Mouse (Mus musculus) liver, embryonic 14.5 days (tissue): Measurements from ENCODE around the gene Mtus2. TPM values are rescaled to one million over a fixed set of nuclear protein-coding genes. Genes with fewer than 3 reads are reported as not detected.

Experiments
- ATAC-seq: fragments of 200-750 bp; cut with Nextera tagmentation; 2 replicates; pipeline ENCODE4 v1.8.0; 2017; ENCODE audit warnings: moderate number of reproducible peaks, mild to moderate bottlenecking, moderate library complexity; ENCODE audit not compliant: insufficient read depth
- DNase-seq, 3 experiments: peaks; one replicate each; pipeline ENCODE4 v3.0.0-alpha.2; 2012 to 2013; ENCODE audit warnings: low read depth in 3 of 3, low spot score in 3 of 3
- H3K27ac ChIP-seq: fragments of 300-500 bp; sonication (generic); 2 replicates; pipeline ENCODE4 v1.5.1; 2014; ENCODE audit warnings: moderate library complexity, mild to moderate bottlenecking, control low read depth, inconsistent platforms
- H3K27me3 ChIP-seq: fragments of 300-500 bp; sonication (generic); 2 replicates; pipeline ENCODE4 v1.6.1; 2014; ENCODE audit warnings: mild to moderate bottlenecking, low read length, moderate library complexity; ENCODE audit not compliant: control insufficient read depth, insufficient read depth
- H3K36me3 ChIP-seq: fragments of 300-500 bp; sonication (generic); replicated peaks from 2 replicates; pipeline ENCODE4 v1.6.1; 2014; ENCODE audit warnings: low read depth; ENCODE audit not compliant: control insufficient read depth, insufficient read depth
- H3K4me1 ChIP-seq, 2 experiments: fragments of 200-500 bp in 1 of 2; fragments of 300-500 bp in 1 of 2; sonication (generic) in 1 of 2; replicated peaks; 2 replicates each; pipeline ENCODE4 v1.6.1; 2012 to 2014; ENCODE audit warnings: antibody characterized with exemption in 1 of 2, inconsistent platforms in 1 of 2, low read length in 1 of 2; ENCODE audit not compliant: control insufficient read depth in 2 of 2, insufficient read depth in 2 of 2
- H3K4me2 ChIP-seq: fragments of 300-500 bp; sonication (generic); 2 replicates; pipeline ENCODE4 v1.6.1; 2014; ENCODE audit warnings: low read depth, mild to moderate bottlenecking, control low read depth, moderate library complexity
- H3K4me3 ChIP-seq, 2 experiments: fragments of 200-500 bp in 1 of 2; fragments of 300-500 bp in 1 of 2; sonication (generic) in 1 of 2; 2 replicates each; pipeline ENCODE4 v1.5.1; 2012 to 2014; ENCODE audit warnings: low read depth in 2 of 2, low read length in 2 of 2, mild to moderate bottlenecking in 2 of 2, control low read depth in 1 of 2, inconsistent platforms in 1 of 2, moderate library complexity in 1 of 2; ENCODE audit not compliant: insufficient read depth in 1 of 2
- H3K9ac ChIP-seq: fragments of 300-500 bp; sonication (generic); replicated peaks from 2 replicates; pipeline ENCODE4 v1.6.1; 2014; ENCODE audit warnings: mild to moderate bottlenecking, control low read depth, moderate library complexity
- H3K9me3 ChIP-seq: fragments of 300-500 bp; sonication (generic); 2 replicates; pipeline ENCODE4 v1.6.1; 2016; ENCODE audit warnings: low read length, mixed read lengths; ENCODE audit not compliant: control insufficient read depth
- CTCF ChIP-seq: IDR thresholded peaks from 2 replicates; pipeline ENCODE4 v1.5.1; 2016; ENCODE audit warnings: antibody characterized with exemption, low read depth, control low read depth
- EP300 ChIP-seq: IDR thresholded peaks from 2 replicates; pipeline ENCODE4 v1.6.1; 2016; ENCODE audit warnings: antibody characterized with exemption, low read depth
- WGBS: fragments of 180-500 bp; shearing (Covaris S2); extraction: QIAGEN DNeasy Blood & Tissue Kit; methylation state at CpG from one replicate; pipeline ENCODE4 v1.1.7; 2014; ENCODE audit not compliant: insufficient replicate concordance; 5-methylcytosine and 5-hydroxymethylcytosine counted together
- polyA plus RNA-seq, 2 experiments: library from polyadenylated mRNA; depleted of rRNA in 1 of 2; stranded (reverse) in 1 of 2; unstranded in 1 of 2; fragments of >200 nt; fragmentation: Nextera tagmentation in 1 of 2; extraction: Ambion mirVana in 1 of 2; gene quantifications; 2 replicates each; pipeline versions ENCODE4 v1.2.1 to v1.2.3; 2012 to 2014

Gene Mtus2
- polyA plus RNA-seq, 2 experiments = 0.48 to 0.80 TPM

DNA sequence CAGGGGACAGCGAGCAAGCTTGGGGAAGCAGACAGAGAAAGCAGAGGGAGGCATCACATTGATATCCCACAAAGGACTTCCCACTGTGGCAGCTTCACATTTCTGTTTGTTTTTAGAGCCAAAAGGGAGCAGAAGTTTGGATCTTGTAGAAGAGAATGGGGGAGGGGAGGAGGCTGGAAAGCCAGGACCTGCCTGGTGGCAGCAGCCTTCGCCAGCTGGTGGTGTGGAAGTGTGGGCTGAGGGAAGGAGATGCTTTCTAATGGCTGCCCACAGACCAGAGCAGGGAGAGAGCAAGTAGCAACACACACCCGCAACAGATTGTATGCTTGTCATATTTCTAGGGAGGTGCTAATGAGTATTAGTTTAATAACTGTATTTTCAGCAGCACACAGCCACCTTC, 106.6 kb downstream of the Mtus2 start:
- Histone ChIP-seq H3K4me3 (no peak overlapping the region), H3K27me3 (no peaks in the 10 kb centered on the region), H3K4me1 (no peaks in the 10 kb centered on the region), H3K9me3 (0 out of 2 replicates have a peak, but pooled peaks cover 2% of the 10 kb centered on the region), H3K27ac (no peak overlapping the region), H3K36me3 (no peaks in the 10 kb centered on the region), H3K4me2 (no peak overlapping the region), H3K9ac (no peak overlapping the region)
- no peak for TF ChIP-seq CTCF
- TF ChIP-seq EP300 = no peak
- WGBS = 60% methylated on average over 3 of the region's 3 CpGs
- DNase-seq (no peak), ATAC-seq (no peak)

DNA sequence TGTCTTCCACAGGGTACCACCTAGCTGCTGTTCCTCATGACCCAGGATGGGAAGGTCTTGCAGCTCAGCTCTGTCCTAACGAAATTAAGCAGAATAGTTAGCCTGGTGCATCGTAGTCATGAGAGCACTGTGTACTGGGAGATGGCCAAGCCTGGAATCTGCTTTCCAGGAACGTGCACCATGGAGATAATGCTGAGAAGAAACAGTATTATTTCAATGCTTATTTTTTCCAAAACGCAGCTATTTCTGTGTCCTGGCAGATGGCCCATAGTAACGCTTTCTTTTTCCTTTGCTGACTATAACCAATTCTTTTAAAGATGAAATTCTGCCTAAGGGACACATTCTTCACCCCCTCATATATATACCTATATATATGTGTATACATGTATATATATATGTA, 108.1 kb downstream of the Mtus2 start:
- Histone ChIP-seq H3K27me3 (no peaks in the 10 kb centered on the region), H3K4me3 (no peak overlapping the region), H3K36me3 (no peaks in the 10 kb centered on the region), H3K9ac (no peak overlapping the region), H3K4me1 (no peaks in the 10 kb centered on the region), H3K9me3 (0 out of 2 replicates have a peak, but pooled peaks cover 2% of the 10 kb centered on the region), H3K4me2 (no peak overlapping the region), H3K27ac (no peak overlapping the region)
- no peak for DNase-seq
- ATAC-seq = no peak
- WGBS = 44% methylated on average over 5 of the region's 5 CpGs
- TF ChIP-seq EP300 (no peak), CTCF (no peak)

DNA sequence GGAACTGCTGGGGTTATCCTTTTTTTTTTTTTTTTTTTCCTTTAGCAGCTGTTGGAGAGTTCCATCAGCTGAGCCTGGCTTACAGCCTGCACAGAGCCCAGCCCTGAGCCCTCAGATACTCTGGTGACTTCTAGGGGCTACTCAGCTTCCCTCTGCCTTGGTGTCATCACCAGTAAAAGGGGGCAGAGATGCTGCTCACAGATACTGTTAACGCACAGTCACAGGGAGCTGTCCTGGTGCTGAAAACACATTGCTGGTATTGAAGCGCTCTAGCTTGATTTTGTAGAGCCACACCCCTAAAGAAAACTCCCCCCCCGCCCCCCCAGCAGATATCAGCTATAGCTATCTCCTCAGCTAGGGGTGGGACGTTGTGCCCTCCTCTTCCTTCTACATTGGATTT, 112.8 kb downstream of the Mtus2 start:
- Histone ChIP-seq H3K9ac (no peak overlapping the region), H3K9me3 (no peaks in the 10 kb centered on the region; the same call in none of the 2 replicates), H3K4me3 (no peak overlapping the region), H3K36me3 (no peaks in the 10 kb centered on the region), H3K27me3 (no peaks in the 10 kb centered on the region), H3K4me2 (no peak overlapping the region), H3K27ac (no peak overlapping the region), H3K4me1 (no peaks in the 10 kb centered on the region)
- 17% methylated on average over 4 of the region's 4 CpGs for WGBS
- TF ChIP-seq EP300 = no peak
- no peak for TF ChIP-seq CTCF
- ATAC-seq (no peak), DNase-seq (peak in 1 of 3 experiments; percentile 3)

- H3K4me1 ChIP-seq = no peaks in the 10 kb centered on the region
- DNase-seq (no peak), ATAC-seq (no peak)
- WGBS = 9% methylated on average over 9 of the region's 9 CpGs
- H3K36me3 ChIP-seq = no peaks in the 10 kb centered on the region
- H3K27ac ChIP-seq = no peak overlapping the region
- no peak for TF ChIP-seq EP300
- no peak for TF ChIP-seq CTCF
- H3K9ac ChIP-seq = no peak overlapping the region
- no peak overlapping the region for H3K4me3 ChIP-seq
- H3K4me2 ChIP-seq = no peak overlapping the region
- no peaks in the 10 kb centered on the region; the same call in none of the 2 replicates for H3K9me3 ChIP-seq
- H3K27me3 ChIP-seq = no peaks in the 10 kb centered on the region
Measured at GRCm38 (mm10) chr5:148071800-148072199, 114.7 kb downstream of the Mtus2 start.

- WGBS = 70% methylated on average over 5 of the region's 5 CpGs
- DNase-seq (no peak), ATAC-seq (no peak)
- H3K4me2 ChIP-seq = no peak overlapping the region
- H3K27me3 ChIP-seq = no peaks in the 10 kb centered on the region
- H3K4me1 ChIP-seq = no peaks in the 10 kb centered on the region
- no peak overlapping the region for H3K27ac ChIP-seq
- no peak for TF ChIP-seq EP300
- TF ChIP-seq CTCF = peak; percentile 30; the same call in 1 of the 2 replicates
- no peaks in the 10 kb centered on the region for H3K36me3 ChIP-seq
- no peaks in the 10 kb centered on the region; the same call in none of the 2 replicates for H3K9me3 ChIP-seq
- H3K4me3 ChIP-seq = no peak overlapping the region
- H3K9ac ChIP-seq = no peak overlapping the region
Measured at GRCm38 (mm10) chr5:148073461-148073860, 116.3 kb downstream of the Mtus2 start.
